Mouse (Mus musculus) ES-E14 (cell line): ENCODE measurements around the gene Gli3.

Experiments used
- CHD2 ChIP-seq: IDR thresholded peaks from 2 replicates; pipeline ENCODE4 v1.6.1; 2014; ENCODE audit warnings: mild to moderate bottlenecking, low read depth, low read length, inconsistent platforms
- HCFC1 ChIP-seq: IDR thresholded peaks from 2 replicates; pipeline ENCODE4 v1.6.1; 2012; ENCODE audit warnings: low read length, inconsistent platforms, borderline replicate concordance; ENCODE audit not compliant: insufficient read depth
- MAFK ChIP-seq: IDR thresholded peaks from 2 replicates; pipeline ENCODE4 v1.6.1; 2014; ENCODE audit warnings: mild to moderate bottlenecking, low read depth, low read length, inconsistent platforms; ENCODE audit not compliant: insufficient read depth
- ZC3H11A ChIP-seq: IDR thresholded peaks from 2 replicates; pipeline ENCODE4 v1.6.1; 2012; ENCODE audit warnings: low read depth, mild to moderate bottlenecking, inconsistent platforms, low read length, borderline replicate concordance
- ZNF384 ChIP-seq: IDR thresholded peaks from 2 replicates; pipeline ENCODE4 v1.6.1; 2012; ENCODE audit warnings: low read depth, low read length, inconsistent platforms

DNA sequence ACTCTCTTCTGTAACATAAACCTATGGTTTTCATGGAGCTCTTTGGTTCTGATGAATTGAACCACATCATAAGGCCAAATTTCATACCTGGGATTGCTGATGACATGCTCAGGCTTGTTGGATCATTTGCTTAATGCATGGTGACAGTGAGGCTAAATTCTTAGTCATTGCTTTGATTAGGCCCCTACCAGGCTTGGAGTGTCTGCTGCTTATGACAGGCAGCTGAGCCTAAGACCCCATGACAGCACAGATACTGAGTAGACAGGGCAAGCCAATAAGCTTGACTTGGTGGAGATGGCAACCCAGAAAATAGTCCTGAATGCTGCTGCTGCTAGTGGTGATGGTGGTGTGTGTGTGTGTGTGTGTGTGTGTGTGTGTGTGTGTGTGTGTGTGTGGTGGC is 47.9 kb downstream of the Gli3 start:
- TF ChIP-seq MAFK, result no peak
- no peak for TF ChIP-seq ZNF384
- TF ChIP-seq HCFC1, result no peak
- no peak for TF ChIP-seq ZC3H11A
- TF ChIP-seq CHD2, result no peak
